Mouse (Mus musculus) heart, adult 2 months (tissue): ENCODE results near the gene Suz12. TPM values are rescaled to one million over a fixed set of nuclear protein-coding genes. Genes with fewer than 3 reads are reported as not detected.

Experiments used
- DNase-seq, 2 experiments: peaks; one replicate each; pipeline ENCODE4 v3.0.0; 2021
- H3K27ac ChIP-seq: fragments of 200-600 bp; 2 replicates; pipeline ENCODE4 v1.8.1; 2022
- H3K27me3 ChIP-seq: fragments of 200-500 bp; 2 replicates; pipeline ENCODE4 v1.6.1; 2012; ENCODE audit warnings: mild to moderate bottlenecking, low read length, inconsistent platforms, mixed read lengths; ENCODE audit not compliant: control insufficient read depth, insufficient read depth
- H3K36me3 ChIP-seq: fragments of 200-500 bp; 2 replicates; pipeline ENCODE4 v1.6.1; 2012; ENCODE audit warnings: low read length, inconsistent platforms; ENCODE audit not compliant: control insufficient read depth, insufficient read depth
- H3K4me1 ChIP-seq: fragments of 200-500 bp; 2 replicates; pipeline ENCODE4 v1.6.1; 2011; ENCODE audit warnings: low read length; ENCODE audit not compliant: control insufficient read depth, insufficient read depth
- H3K4me3 ChIP-seq: fragments of 200-600 bp; 2 replicates; pipeline ENCODE4 v1.8.1; 2022
- H3K79me2 ChIP-seq: fragments of 200-500 bp; replicated peaks from 2 replicates; pipeline ENCODE4 v1.6.1; 2012; ENCODE audit warnings: mild to moderate bottlenecking, inconsistent platforms, low read length, moderate library complexity, mixed read lengths; ENCODE audit not compliant: control insufficient read depth, insufficient read depth
- H3K9ac ChIP-seq: fragments of 200-500 bp; 2 replicates; pipeline ENCODE4 v1.6.1; 2012; ENCODE audit warnings: low read depth, mild to moderate bottlenecking, control low read depth, inconsistent platforms, low read length, mixed read lengths
- CTCF ChIP-seq: fragments of 200-600 bp; IDR thresholded peaks from 2 replicates; pipeline ENCODE4 v1.8.1; 2022; ENCODE audit warnings: antibody characterized with exemption, mild to moderate bottlenecking, moderate library complexity
- EP300 ChIP-seq: fragments of 200-500 bp; IDR thresholded peaks from 2 replicates; pipeline ENCODE4 v1.6.1; 2011; ENCODE audit warnings: low read depth, low read length, control low read depth; ENCODE audit not compliant: insufficient read depth
- POLR2A ChIP-seq: fragments of 200-500 bp; IDR thresholded peaks from 2 replicates; pipeline ENCODE4 v1.6.1; 2011; ENCODE audit warnings: mild to moderate bottlenecking, low read depth, low read length, control low read depth; ENCODE audit not compliant: insufficient read depth
- WGBS: fragments of 180-500 bp; shearing (Covaris S2); methylation state at CpG from one replicate; pipeline ENCODE4 v1.1.7; 2018; 5-methylcytosine and 5-hydroxymethylcytosine counted together
- intact Hi-C: fragments of 180-260 bp; cut with DNase I; formaldehyde crosslinking; loops from one replicate; pipeline ENCODE4 v1.15.1; 2025
- long read RNA-seq: library from polyadenylated mRNA; stranded (forward); transcript quantifications from one replicate; pipeline ENCODE4 v2.0.0, GENCODE M21; 2021
- polyA plus RNA-seq: library from polyadenylated mRNA; depleted of rRNA; stranded (reverse); fragments of >200 nt; gene quantifications from 2 replicates; pipeline ENCODE4 v1.2.3, GENCODE M21; 2012; rRNA removed
- total RNA-seq, 2 experiments: library from RNA; stranded (reverse); gene quantifications; 2 replicates each; pipeline ENCODE4 v1.2.3; 2021

Gene Suz12
- total RNA-seq: 10 to 100 TPM; 23.9 to 26.7 TPM
- 3.7 and 7.8 TPM in 2 replicates for polyA plus RNA-seq
- long read RNA-seq, full-length matches to known transcripts: 13 of 15 reads
- long read RNA-seq, partial matches to known transcripts: 2 of 15 reads
- long read RNA-seq, other reads (novel, unspliced or antisense): 0 of 15 reads

GRCm38 (mm10) chr11:79992592-79993355 is at the start of gene Suz12:
Suz12 (plus strand) TSS chr11:79993106.
- DNase-seq: peak; percentile 95 to 98
- Histone ChIP-seq H3K4me3 (peak within 1 kb of the TSS; percentile 84), H3K27me3 (no peaks in the 10 kb centered on the region), H3K27ac (peak within 1 kb of the TSS; percentile 88), H3K79me2 (peaks cover 5% of the 10 kb centered on the region; the same call in 1 of the 2 replicates), H3K9ac (peak within 1 kb of the TSS; percentile 98), H3K4me1 (no peaks in the 10 kb centered on the region), H3K36me3 (no peaks in the 10 kb centered on the region; the same call in 1 of the 2 replicates)
- intact Hi-C loops: loop anchor here (2.0 kb wide), 1 partner anchor 30 kb away; the partner anchor contains the start of gene Utp6
- under 1% methylated on average over 65 of the region's 74 CpGs for WGBS
- TF ChIP-seq EP300: no peak
- peak; percentile 86 for TF ChIP-seq POLR2A

DNA sequence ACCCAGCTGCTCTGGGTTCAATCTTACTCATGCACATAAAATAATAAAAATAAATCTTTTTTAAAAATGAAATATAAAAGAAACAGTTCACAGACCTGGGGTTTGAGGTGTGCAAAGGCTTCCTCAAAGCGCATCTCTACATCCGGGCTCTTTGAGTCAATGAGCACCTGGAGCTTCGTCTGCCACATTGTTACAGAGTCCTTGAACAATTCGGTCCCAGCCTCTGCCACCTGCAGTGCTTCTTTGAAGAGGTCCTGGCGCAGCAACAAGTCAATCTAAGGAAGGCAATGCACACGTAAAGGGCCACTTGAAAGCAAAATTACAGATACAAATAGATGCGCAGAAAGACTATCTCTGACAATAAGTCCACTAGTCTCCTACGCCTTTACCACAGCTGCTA is 49.8 kb upstream of the Suz12 start:
- no peak overlapping the region for H3K4me3 ChIP-seq
- intact Hi-C loops: loop anchor here (10.0 kb wide), 1 partner anchor 498 kb away; no protein-coding TSS in a partner anchor
- no peak overlapping the region for H3K27ac ChIP-seq
- WGBS: 93% methylated on average over 8 of the region's 8 CpGs
- H3K27me3 ChIP-seq: no peaks in the 10 kb centered on the region
- H3K9ac ChIP-seq: no peak overlapping the region
- TF ChIP-seq POLR2A (no peak), CTCF (no peak), EP300 (no peak)
- H3K36me3 ChIP-seq: peaks cover 5% of the 10 kb centered on the region; the same call in 1 of the 2 replicates
- no peaks in the 10 kb centered on the region for H3K79me2 ChIP-seq
- no peak for DNase-seq
- no peaks in the 10 kb centered on the region for H3K4me1 ChIP-seq

GRCm38 (mm10) chr11:79943601-79944000 is 49.3 kb upstream of the Suz12 start:
- no peak overlapping the region for H3K27ac ChIP-seq

DNA sequence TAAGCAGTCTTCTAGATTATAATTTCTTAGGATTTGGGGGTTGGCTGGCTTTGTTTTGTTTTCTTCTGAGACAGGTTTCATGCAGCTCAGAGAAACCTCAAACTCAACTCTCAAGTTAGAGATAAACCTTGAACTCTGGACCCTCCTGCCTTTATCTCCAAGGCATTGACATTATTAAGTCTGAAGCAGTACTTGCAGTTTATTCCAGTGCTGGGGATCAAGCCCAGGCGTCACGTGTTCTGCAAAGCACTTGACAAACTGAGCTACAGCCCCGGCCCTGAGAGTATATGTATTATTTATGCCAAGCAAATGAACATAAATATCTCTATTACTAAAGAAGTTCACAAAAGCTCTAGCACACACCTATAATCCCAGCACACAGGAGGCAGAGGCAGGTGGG is 45.6 kb upstream of the Suz12 start:
- WGBS: 91% methylated on average over 3 of the region's 3 CpGs
- 0 out of 2 replicates have a peak, but pooled peaks cover 2% of the 10 kb centered on the region for H3K36me3 ChIP-seq
- no peaks in the 10 kb centered on the region for H3K4me1 ChIP-seq
- no peak overlapping the region for H3K9ac ChIP-seq
- intact Hi-C loops: loop anchor here (10.0 kb wide), 1 partner anchor 502 kb away; no protein-coding TSS in a partner anchor
- TF ChIP-seq CTCF: no peak
- TF ChIP-seq POLR2A: no peak
- TF ChIP-seq EP300: no peak
- H3K27me3 ChIP-seq: no peaks in the 10 kb centered on the region
- no peak overlapping the region for H3K4me3 ChIP-seq
- DNase-seq: no peak
- H3K79me2 ChIP-seq: no peaks in the 10 kb centered on the region
- H3K27ac ChIP-seq: no peak overlapping the region

More at GRCm38 (mm10) chr11:79943601-79944000, 49.3 kb upstream of the Suz12 start:
- Histone ChIP-seq H3K27me3 (no peaks in the 10 kb centered on the region), H3K9ac (no peak overlapping the region), H3K79me2 (no peaks in the 10 kb centered on the region), H3K4me1 (no peaks in the 10 kb centered on the region), H3K4me3 (no peak overlapping the region), H3K36me3 (peaks cover 5% of the 10 kb centered on the region; the same call in 1 of the 2 replicates)
- intact Hi-C loops: loop anchor here (10.0 kb wide), 1 partner anchor 499 kb away; no protein-coding TSS in a partner anchor
- WGBS: 80% methylated on average over 7 of the region's 7 CpGs
- TF ChIP-seq CTCF (no peak), POLR2A (no peak), EP300 (no peak)
- no peak for DNase-seq

DNA sequence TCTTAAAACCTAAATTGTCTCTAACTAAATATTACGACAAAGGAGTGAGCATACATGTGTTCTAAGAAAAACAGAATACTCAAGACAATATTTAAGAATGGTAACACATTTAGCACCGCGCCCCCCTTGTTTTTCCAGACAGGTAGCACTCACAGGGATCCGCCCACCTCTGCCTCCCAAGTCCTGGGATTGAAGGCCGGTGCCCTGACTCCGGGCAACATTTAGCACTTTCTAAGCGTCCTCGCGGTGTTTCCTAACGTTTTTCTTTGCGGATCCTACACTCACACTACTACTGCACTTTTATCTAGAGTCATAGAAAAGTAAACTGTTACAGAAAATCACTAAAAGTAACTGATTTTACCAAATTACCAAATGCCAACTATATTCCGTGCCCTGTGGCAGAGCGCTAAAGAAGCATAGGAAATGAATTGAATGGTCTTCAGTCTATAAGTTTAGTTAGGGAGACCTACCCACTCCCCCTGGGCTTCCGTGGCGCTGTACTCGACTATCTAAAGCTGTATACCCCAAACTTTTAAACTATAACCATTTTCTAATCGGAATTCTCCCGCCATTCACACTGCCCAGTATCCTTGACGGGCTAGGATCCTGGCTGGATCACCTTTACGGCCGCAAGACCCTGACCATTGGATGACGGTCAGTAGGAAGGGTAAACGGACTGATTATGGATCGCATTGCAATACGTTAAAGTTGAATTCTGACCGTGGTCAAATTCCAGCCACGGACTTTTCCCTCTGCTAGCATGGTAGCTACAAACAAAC is 31.4 kb upstream of the Suz12 start:
- no peak for DNase-seq
- peaks cover 4% of the 10 kb centered on the region; the same call in 1 of the 2 replicates for H3K36me3 ChIP-seq
- no peak for TF ChIP-seq POLR2A
- no peak for TF ChIP-seq EP300
- no peak for TF ChIP-seq CTCF
- H3K4me1 ChIP-seq: peaks cover 2% of the 10 kb centered on the region
- H3K9ac ChIP-seq: peak overlapping the region; percentile 59
- no peaks in the 10 kb centered on the region for H3K27me3 ChIP-seq
- intact Hi-C loops: loop anchor here (2.0 kb wide), 1 partner anchor 31 kb away; the partner anchor contains the start of gene Suz12
- H3K79me2 ChIP-seq: no peaks in the 10 kb centered on the region
- peak overlapping the region; percentile 55 for H3K4me3 ChIP-seq
- WGBS: 7% methylated on average over 27 of the region's 27 CpGs
- peak overlapping the region; percentile 70 for H3K27ac ChIP-seq
